Mouse (Mus musculus): ENCODE measurements around the gene Rnasel. TPM values are rescaled to one million over a fixed set of nuclear protein-coding genes. Genes with fewer than 3 reads are reported as not detected.

Gene Rnasel
- polyA plus RNA-seq, 1 experiment from 2014 or later: 14.8 TPM

- WGBS: 60% methylated on average over 6 of the region's 6 CpGs
- no peak overlapping the region for H3K4me2 ChIP-seq (replicated peaks)
- H3K27ac ChIP-seq (replicated peaks): no peak overlapping the region
- H3K9me3 ChIP-seq (replicated peaks): no peaks in the 10 kb centered on the region
- H3K4me1 ChIP-seq: peaks cover 60% of the 10 kb centered on the region
- ATAC-seq (ENCODE audit: insufficient number of reproducible peaks, low FRiP score, low TSS enrichment, low read depth): no peak
- no peak overlapping the region for H3K9ac ChIP-seq
- H3K27me3 ChIP-seq: peaks cover 28% of the 10 kb centered on the region
- no peaks in the 10 kb centered on the region for H3K36me3 ChIP-seq
- H3K4me3 ChIP-seq (replicated peaks): no peak overlapping the region
Observed at GRCm38 (mm10) chr1:153736096-153736495, 13.1 kb upstream of the Rnasel start.

- H3K4me1 ChIP-seq: peaks cover 59% of the 10 kb centered on the region
- no peak overlapping the region for H3K4me3 ChIP-seq (replicated peaks)
- 0 out of 2 replicates have a peak overlapping the region, but pooled peaks have one; percentile 6 for H3K4me2 ChIP-seq (replicated peaks)
- ATAC-seq (ENCODE audit: insufficient number of reproducible peaks, low FRiP score, low TSS enrichment, low read depth): no peak
- H3K27me3 ChIP-seq: peaks cover 34% of the 10 kb centered on the region
- no peaks in the 10 kb centered on the region for H3K36me3 ChIP-seq
- no peak overlapping the region for H3K9ac ChIP-seq
- WGBS: 32% methylated on average over 9 of the region's 9 CpGs
- H3K27ac ChIP-seq (replicated peaks): no peak overlapping the region
- H3K9me3 ChIP-seq (replicated peaks): no peaks in the 10 kb centered on the region
Observed at GRCm38 (mm10) chr1:153737101-153738085, 11.8 kb upstream of the Rnasel start.

GRCm38 (mm10) chr1:153739437-153740015 is 9.7 kb upstream of the Rnasel start:
- H3K36me3 ChIP-seq: no peaks in the 10 kb centered on the region
- H3K27ac ChIP-seq (replicated peaks): no peak overlapping the region
- no peaks in the 10 kb centered on the region for H3K9me3 ChIP-seq (replicated peaks)
- no peak for ATAC-seq (ENCODE audit: insufficient number of reproducible peaks, low FRiP score, low TSS enrichment, low read depth)
- peaks cover 31% of the 10 kb centered on the region for H3K27me3 ChIP-seq
- no peak overlapping the region for H3K9ac ChIP-seq
- peak overlapping the region; percentile 78 for H3K4me2 ChIP-seq (replicated peaks)
- peak overlapping the region; percentile 46 for H3K4me3 ChIP-seq (replicated peaks)
- peaks cover 46% of the 10 kb centered on the region for H3K4me1 ChIP-seq
- 12% methylated on average over 13 of the region's 13 CpGs for WGBS

GRCm38 (mm10) chr1:153740145-153740544 is 9.1 kb upstream of the Rnasel start, which contains the start of gene Rgs16:
Rgs16 (plus strand) TSS chr1:153740349.
- WGBS: under 1% methylated on average over 28 of the region's 28 CpGs
- Histone ChIP-seq H3K4me1 (peaks cover 46% of the 10 kb centered on the region), H3K27ac (replicated peaks) (no peak within 1 kb of the TSS), H3K9me3 (replicated peaks) (no peaks in the 10 kb centered on the region), H3K4me3 (replicated peaks) (peak within 1 kb of the TSS; percentile 46), H3K4me2 (replicated peaks) (peak within 1 kb of the TSS; percentile 78), H3K9ac (peak within 1 kb of the TSS; percentile 37; the same call in 1 of the 2 replicates), H3K27me3 (peaks cover 28% of the 10 kb centered on the region), H3K36me3 (no peaks in the 10 kb centered on the region)
- ATAC-seq (ENCODE audit: insufficient number of reproducible peaks, low FRiP score, low TSS enrichment, low read depth): peak; percentile 80

- Histone ChIP-seq H3K27ac (replicated peaks) (no peak overlapping the region), H3K4me2 (replicated peaks) (peak overlapping the region; percentile 78), H3K4me3 (replicated peaks) (peak overlapping the region; percentile 46), H3K4me1 (peaks cover 44% of the 10 kb centered on the region), H3K36me3 (no peaks in the 10 kb centered on the region), H3K9me3 (replicated peaks) (no peaks in the 10 kb centered on the region), H3K9ac (peak overlapping the region; percentile 37; the same call in 1 of the 2 replicates), H3K27me3 (peaks cover 24% of the 10 kb centered on the region)
- no peak for ATAC-seq (ENCODE audit: insufficient number of reproducible peaks, low FRiP score, low TSS enrichment, low read depth)
- 37% methylated on average over 12 of the region's 12 CpGs for WGBS
Observed at GRCm38 (mm10) chr1:153740775-153741400, 8.3 kb upstream of the Rnasel start.

- Histone ChIP-seq H3K27ac (replicated peaks) (no peak overlapping the region), H3K4me2 (replicated peaks) (peak overlapping the region; percentile 29), H3K27me3 (peaks cover 24% of the 10 kb centered on the region), H3K36me3 (no peaks in the 10 kb centered on the region), H3K9me3 (replicated peaks) (no peaks in the 10 kb centered on the region), H3K4me3 (replicated peaks) (peak overlapping the region; percentile 46), H3K9ac (no peak overlapping the region), H3K4me1 (peaks cover 42% of the 10 kb centered on the region)
- ATAC-seq (ENCODE audit: insufficient number of reproducible peaks, low FRiP score, low TSS enrichment, low read depth): no peak
- 53% methylated on average over 18 of the region's 18 CpGs for WGBS
Observed at GRCm38 (mm10) chr1:153741551-153742316, 7.5 kb upstream of the Rnasel start.

- H3K4me2 ChIP-seq (replicated peaks): peak overlapping the region; percentile 29; the same call in 1 of the 2 replicates
- H3K36me3 ChIP-seq: no peaks in the 10 kb centered on the region
- H3K27ac ChIP-seq (replicated peaks): no peak overlapping the region
- peaks cover 36% of the 10 kb centered on the region for H3K4me1 ChIP-seq
- ATAC-seq (ENCODE audit: insufficient number of reproducible peaks, low FRiP score, low TSS enrichment, low read depth): no peak
- no peaks in the 10 kb centered on the region for H3K9me3 ChIP-seq (replicated peaks)
- 47% methylated on average over 11 of the region's 11 CpGs for WGBS
- no peak overlapping the region for H3K9ac ChIP-seq
- H3K4me3 ChIP-seq (replicated peaks): peak overlapping the region; percentile 46
- H3K27me3 ChIP-seq: peaks cover 24% of the 10 kb centered on the region
Observed at GRCm38 (mm10) chr1:153742374-153743155, 6.7 kb upstream of the Rnasel start.

GRCm38 (mm10) chr1:153746119-153746670 is 3.0 kb upstream of the Rnasel start:
- no peak overlapping the region for H3K4me2 ChIP-seq (replicated peaks)
- H3K9ac ChIP-seq: no peak overlapping the region
- no peaks in the 10 kb centered on the region for H3K36me3 ChIP-seq
- no peak overlapping the region for H3K27ac ChIP-seq (replicated peaks)
- peaks cover 5% of the 10 kb centered on the region for H3K27me3 ChIP-seq
- WGBS: 67% methylated on average over 14 of the region's 14 CpGs
- no peak overlapping the region for H3K4me3 ChIP-seq (replicated peaks)
- H3K9me3 ChIP-seq (replicated peaks): no peaks in the 10 kb centered on the region
- ATAC-seq (ENCODE audit: insufficient number of reproducible peaks, low FRiP score, low TSS enrichment, low read depth): no peak
- peaks cover 15% of the 10 kb centered on the region for H3K4me1 ChIP-seq

GRCm38 (mm10) chr1:153746728-153747127 is 2.5 kb upstream of the Rnasel start:
- WGBS: 2% methylated on average over 12 of the region's 12 CpGs
- Histone ChIP-seq H3K27ac (replicated peaks) (no peak overlapping the region), H3K27me3 (peaks cover 3% of the 10 kb centered on the region; the same call in 1 of the 2 replicates), H3K4me1 (peaks cover 17% of the 10 kb centered on the region), H3K36me3 (no peaks in the 10 kb centered on the region), H3K9me3 (replicated peaks) (no peaks in the 10 kb centered on the region), H3K4me2 (replicated peaks) (no peak overlapping the region), H3K9ac (no peak overlapping the region), H3K4me3 (replicated peaks) (no peak overlapping the region)
- ATAC-seq (ENCODE audit: insufficient number of reproducible peaks, low FRiP score, low TSS enrichment, low read depth): no peak

Data from embryonic facial prominence, embryonic 15.5 days (tissue).